Mouse (Mus musculus): ENCODE data around the gene Sorcs1. TPM values are rescaled to one million over a fixed set of nuclear protein-coding genes. Genes with fewer than 3 reads are reported as not detected.

Gene Sorcs1
- polyA plus RNA-seq, 1 experiment: 0.12 TPM

- DNase-seq: no peak
- 80% methylated on average over 1 of the region's 1 CpGs for WGBS
- H3K4me3 ChIP-seq (replicated peaks; ENCODE audit: extremely low read depth, low read depth, low read length): no peak overlapping the region
- no peaks in the 10 kb centered on the region for H3K4me1 ChIP-seq (ENCODE audit: control insufficient read depth, insufficient read depth, low read length)
- TF ChIP-seq POLR2A (IDR thresholded peaks at IDR 0.05; ENCODE audit: borderline replicate concordance, extremely low read depth, low read depth, low read length) (no peak), CTCF (IDR thresholded peaks at IDR 0.05; ENCODE audit: insufficient read depth, low read length) (no peak)
Measured at GRCm38 (mm10) chr19:50502816-50503215, 175.6 kb downstream of the Sorcs1 start.

GRCm38 (mm10) chr19:50491121-50491520 lies 187.3 kb downstream of the Sorcs1 start:
- no peak for DNase-seq
- WGBS: 88% methylated on average over 3 of the region's 3 CpGs
- TF ChIP-seq CTCF (IDR thresholded peaks at IDR 0.05; ENCODE audit: insufficient read depth, low read length) (no peak), POLR2A (IDR thresholded peaks at IDR 0.05; ENCODE audit: borderline replicate concordance, extremely low read depth, low read depth, low read length) (no peak)
- H3K4me3 ChIP-seq (replicated peaks; ENCODE audit: extremely low read depth, low read depth, low read length): no peak overlapping the region
- no peaks in the 10 kb centered on the region for H3K4me1 ChIP-seq (ENCODE audit: control insufficient read depth, insufficient read depth, low read length)

- no peaks in the 10 kb centered on the region for H3K4me1 ChIP-seq (ENCODE audit: control insufficient read depth, insufficient read depth, low read length)
- TF ChIP-seq CTCF (IDR thresholded peaks at IDR 0.05; ENCODE audit: insufficient read depth, low read length) (no peak), POLR2A (IDR thresholded peaks at IDR 0.05; ENCODE audit: borderline replicate concordance, extremely low read depth, low read depth, low read length) (no peak)
- 74% methylated on average over 2 of the region's 2 CpGs for WGBS
- no peak for DNase-seq
- H3K4me3 ChIP-seq (replicated peaks; ENCODE audit: extremely low read depth, low read depth, low read length): no peak overlapping the region
Measured at GRCm38 (mm10) chr19:50490721-50491120, 187.7 kb downstream of the Sorcs1 start.

- TF ChIP-seq POLR2A (IDR thresholded peaks at IDR 0.05; ENCODE audit: borderline replicate concordance, extremely low read depth, low read depth, low read length) (no peak), CTCF (IDR thresholded peaks at IDR 0.05; ENCODE audit: insufficient read depth, low read length) (no peak)
- no peak for DNase-seq
- WGBS: 70% methylated on average over 3 of the region's 3 CpGs
- Histone ChIP-seq H3K4me1 (ENCODE audit: control insufficient read depth, insufficient read depth, low read length) (no peaks in the 10 kb centered on the region), H3K4me3 (replicated peaks; ENCODE audit: extremely low read depth, low read depth, low read length) (no peak overlapping the region)
Measured at GRCm38 (mm10) chr19:50489786-50490185, 188.7 kb downstream of the Sorcs1 start.

- Histone ChIP-seq H3K4me3 (replicated peaks; ENCODE audit: extremely low read depth, low read depth, low read length) (no peak overlapping the region), H3K4me1 (ENCODE audit: control insufficient read depth, insufficient read depth, low read length) (no peaks in the 10 kb centered on the region)
- TF ChIP-seq CTCF (IDR thresholded peaks at IDR 0.05; ENCODE audit: insufficient read depth, low read length) (no peak), POLR2A (IDR thresholded peaks at IDR 0.05; ENCODE audit: borderline replicate concordance, extremely low read depth, low read depth, low read length) (no peak)
- DNase-seq: no peak
- WGBS: 61% methylated on average over 6 of the region's 6 CpGs
Measured at GRCm38 (mm10) chr19:50488421-50488820, 190.0 kb downstream of the Sorcs1 start.

- WGBS: 35% methylated on average over 11 of the region's 11 CpGs
Measured at GRCm38 (mm10) chr19:50487768-50488167, 190.7 kb downstream of the Sorcs1 start.

GRCm38 (mm10) chr19:50486345-50486744 lies 192.1 kb downstream of the Sorcs1 start:
- 85% methylated on average over 5 of the region's 5 CpGs for WGBS
- Histone ChIP-seq H3K4me3 (replicated peaks; ENCODE audit: extremely low read depth, low read depth, low read length) (no peak overlapping the region), H3K4me1 (ENCODE audit: control insufficient read depth, insufficient read depth, low read length) (no peaks in the 10 kb centered on the region)
- DNase-seq: no peak
- TF ChIP-seq CTCF (IDR thresholded peaks at IDR 0.05; ENCODE audit: insufficient read depth, low read length): no peak
- TF ChIP-seq POLR2A (IDR thresholded peaks at IDR 0.05; ENCODE audit: borderline replicate concordance, extremely low read depth, low read depth, low read length): no peak

More at GRCm38 (mm10) chr19:50487768-50488167, 190.7 kb downstream of the Sorcs1 start:
- H3K4me1 ChIP-seq (ENCODE audit: control insufficient read depth, insufficient read depth, low read length): no peaks in the 10 kb centered on the region
- H3K4me3 ChIP-seq (replicated peaks; ENCODE audit: extremely low read depth, low read depth, low read length): no peak overlapping the region
- DNase-seq: no peak
- no peak for TF ChIP-seq CTCF (IDR thresholded peaks at IDR 0.05; ENCODE audit: insufficient read depth, low read length)
- TF ChIP-seq POLR2A (IDR thresholded peaks at IDR 0.05; ENCODE audit: borderline replicate concordance, extremely low read depth, low read depth, low read length): no peak

GRCm38 (mm10) chr19:50476774-50477173 lies 201.7 kb downstream of the Sorcs1 start:
- Histone ChIP-seq H3K4me3 (replicated peaks; ENCODE audit: extremely low read depth, low read depth, low read length) (no peak overlapping the region), H3K4me1 (ENCODE audit: control insufficient read depth, insufficient read depth, low read length) (no peaks in the 10 kb centered on the region)
- TF ChIP-seq POLR2A (IDR thresholded peaks at IDR 0.05; ENCODE audit: borderline replicate concordance, extremely low read depth, low read depth, low read length) (no peak), CTCF (IDR thresholded peaks at IDR 0.05; ENCODE audit: insufficient read depth, low read length) (no peak)
- no peak for DNase-seq
- WGBS: 51% methylated on average over 6 of the region's 6 CpGs

- no peak for DNase-seq
- 86% methylated on average over 3 of the region's 3 CpGs for WGBS
- TF ChIP-seq POLR2A (IDR thresholded peaks at IDR 0.05; ENCODE audit: borderline replicate concordance, extremely low read depth, low read depth, low read length) (no peak), CTCF (IDR thresholded peaks at IDR 0.05; ENCODE audit: insufficient read depth, low read length) (no peak)
- H3K4me1 ChIP-seq (ENCODE audit: control insufficient read depth, insufficient read depth, low read length): no peaks in the 10 kb centered on the region
- H3K4me3 ChIP-seq (replicated peaks; ENCODE audit: extremely low read depth, low read depth, low read length): no peak overlapping the region
Measured at GRCm38 (mm10) chr19:50468592-50468991, 209.9 kb downstream of the Sorcs1 start.

GRCm38 (mm10) chr19:50464811-50465210 lies 213.6 kb downstream of the Sorcs1 start:
- TF ChIP-seq CTCF (IDR thresholded peaks at IDR 0.05; ENCODE audit: insufficient read depth, low read length): no peak
- no peak for TF ChIP-seq POLR2A (IDR thresholded peaks at IDR 0.05; ENCODE audit: borderline replicate concordance, extremely low read depth, low read depth, low read length)
- 66% methylated on average over 6 of the region's 6 CpGs for WGBS
- no peaks in the 10 kb centered on the region for H3K4me1 ChIP-seq (ENCODE audit: control insufficient read depth, insufficient read depth, low read length)
- DNase-seq: no peak
- H3K4me3 ChIP-seq (replicated peaks; ENCODE audit: extremely low read depth, low read depth, low read length): no peak overlapping the region

All from lung, adult 2 months (tissue).